Mouse (Mus musculus) liver (tissue): Measurements from ENCODE around the gene Znhit6.

Experiments
- DNase-seq: peaks from one replicate; pipeline ENCODE4 v3.0.0-alpha.2; 2020; ENCODE audit warnings: mixed read lengths

Znhit6 gene

DNA sequence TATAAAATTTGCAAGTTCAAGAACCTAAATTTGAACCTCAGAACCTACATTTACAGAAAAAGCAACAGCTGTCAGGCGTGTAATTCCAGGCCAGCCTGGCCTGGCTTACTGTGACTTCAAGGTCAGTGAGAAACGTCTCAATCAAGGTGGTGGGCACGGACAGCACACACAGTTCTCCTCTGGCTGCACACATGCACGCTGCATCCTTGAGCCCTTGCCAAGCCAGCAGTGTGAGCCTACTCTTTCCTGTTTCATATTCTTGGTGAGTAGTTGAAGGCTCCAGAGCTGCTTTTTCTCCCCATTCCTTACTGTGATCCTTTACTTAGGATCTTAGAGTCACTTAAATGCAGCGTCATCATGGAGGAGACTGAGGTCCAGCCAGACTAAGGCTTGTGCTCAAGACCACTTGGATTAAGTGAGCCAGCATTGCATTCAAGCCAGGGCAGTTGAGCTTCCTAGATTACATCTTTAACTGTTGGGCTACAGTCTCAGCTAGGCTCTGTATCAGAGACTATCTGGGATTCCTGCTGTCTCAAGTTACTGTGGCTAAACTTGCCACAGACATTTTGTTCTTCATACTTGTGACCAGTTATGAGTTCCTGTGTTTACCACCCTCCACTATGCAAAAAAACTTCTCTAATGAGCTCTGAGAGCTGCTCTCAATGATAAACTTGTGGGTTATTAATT is 29.6 kb downstream of the Znhit6 start:
- no peak for DNase-seq

DNA sequence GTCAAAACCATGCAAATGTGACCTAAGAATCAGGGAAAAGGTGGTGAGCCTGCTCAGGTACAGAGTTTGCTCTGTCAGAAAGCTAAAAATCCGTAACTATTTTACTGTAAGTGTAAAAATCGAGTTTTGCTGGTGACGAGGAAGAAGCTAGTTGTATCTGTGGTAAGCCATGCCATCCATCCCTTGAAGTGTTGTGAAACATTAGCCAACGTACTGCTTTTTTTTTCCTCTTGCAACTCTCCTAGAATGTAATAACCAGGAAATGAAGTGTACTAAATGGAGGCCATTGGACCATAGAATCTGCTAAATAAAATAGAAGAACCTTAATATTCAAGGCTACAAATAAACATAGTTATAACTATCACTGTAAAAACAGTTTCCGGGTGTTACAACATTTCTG is 32.3 kb downstream of the Znhit6 start:
- DNase-seq: no peak

DNA sequence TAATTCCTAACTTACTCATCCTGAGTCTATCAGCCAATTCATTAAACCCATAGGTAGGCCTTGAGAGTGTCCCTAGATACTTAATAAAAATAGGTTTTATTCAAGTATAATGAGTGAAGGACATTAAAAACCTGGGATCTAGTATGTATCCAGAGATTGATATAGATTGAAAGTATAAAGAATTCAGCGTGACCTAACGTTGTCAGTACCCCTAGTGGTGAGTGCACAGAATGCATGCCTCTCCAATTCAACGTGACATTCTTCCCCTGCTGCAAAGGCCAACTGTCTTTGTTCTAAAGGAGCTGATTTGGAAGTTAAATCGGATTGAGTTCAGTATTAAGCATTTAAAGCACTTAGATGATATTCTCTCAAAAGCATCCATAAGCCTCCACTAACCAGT is 36.7 kb downstream of the Znhit6 start:
- no peak for DNase-seq

DNA sequence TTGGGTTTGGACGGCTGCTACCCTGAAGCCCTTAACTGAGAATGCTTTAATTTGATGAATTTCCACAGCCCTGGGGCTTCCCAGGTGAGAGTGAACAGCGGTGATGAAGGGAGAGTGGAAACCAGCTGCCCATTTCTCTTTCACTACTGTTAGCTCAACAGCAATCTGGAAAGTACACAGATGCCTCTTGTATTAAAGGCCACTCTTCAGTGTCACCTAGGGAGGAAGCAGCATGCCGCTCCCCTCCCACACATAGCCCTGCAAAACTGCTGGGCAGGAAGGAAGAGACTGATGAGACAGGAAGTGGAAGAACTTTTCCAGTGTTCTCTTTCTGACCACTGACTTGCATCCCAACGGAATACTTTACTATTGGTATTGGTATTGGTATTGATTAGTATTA is 37.2 kb downstream of the Znhit6 start:
- no peak for DNase-seq

DNA sequence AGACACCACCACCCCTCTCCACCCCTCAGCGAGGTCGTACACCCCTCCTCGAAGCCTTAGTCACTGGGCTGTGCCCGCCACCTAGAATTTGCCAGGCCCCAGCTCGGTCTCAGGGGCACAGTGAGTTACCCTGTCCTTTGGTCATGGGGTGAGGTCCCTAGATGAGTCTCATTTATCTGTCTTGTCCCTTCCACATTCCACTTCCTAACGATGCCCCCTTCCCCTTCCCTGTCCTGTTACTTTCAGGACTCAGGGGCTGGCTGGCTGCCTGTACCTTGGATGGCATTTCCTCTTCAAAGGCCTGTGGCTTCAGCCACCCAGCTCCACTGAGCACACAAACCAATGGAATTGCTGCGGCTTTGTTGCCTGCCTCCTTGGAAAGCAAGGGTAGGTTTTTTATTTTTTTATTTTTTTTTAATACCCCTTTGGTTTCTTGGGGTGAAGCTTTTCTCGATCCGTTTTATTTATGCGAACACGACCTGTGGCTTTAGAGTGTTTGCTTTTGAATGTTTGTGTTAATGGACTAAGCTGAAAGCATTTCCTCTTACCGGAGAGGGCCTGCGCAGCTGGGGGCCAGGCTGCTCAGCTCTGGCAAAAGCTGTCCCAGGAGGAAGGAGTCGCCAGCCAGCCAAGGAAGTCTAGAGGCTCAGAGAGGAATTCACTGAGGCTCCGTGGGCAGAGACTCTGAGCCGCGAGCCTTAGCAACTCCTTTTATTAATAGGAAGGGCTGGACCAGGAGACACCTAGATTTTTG is 38.5 kb downstream of the Znhit6 start:
- no peak for DNase-seq

DNA sequence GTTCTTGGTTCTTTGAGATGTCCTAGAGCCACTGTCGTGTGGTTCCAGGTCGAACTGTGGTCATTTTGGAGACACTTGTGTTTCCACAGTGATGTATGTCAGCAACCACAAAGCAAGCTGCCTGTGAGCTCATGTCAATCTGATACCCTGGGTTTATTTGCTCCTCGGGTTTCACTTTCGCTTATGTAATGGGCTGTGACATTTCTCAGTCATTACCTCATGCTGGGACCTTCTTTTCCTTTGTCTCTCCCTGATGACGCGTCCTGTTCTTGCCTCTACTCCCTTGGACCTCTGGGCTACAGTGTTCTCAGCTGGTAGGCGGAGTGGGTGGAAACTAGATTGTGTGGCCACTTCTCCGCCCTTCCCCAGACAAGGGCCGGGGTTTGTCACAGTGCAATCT is 42.3 kb downstream of the Znhit6 start:
- no peak for DNase-seq

DNA sequence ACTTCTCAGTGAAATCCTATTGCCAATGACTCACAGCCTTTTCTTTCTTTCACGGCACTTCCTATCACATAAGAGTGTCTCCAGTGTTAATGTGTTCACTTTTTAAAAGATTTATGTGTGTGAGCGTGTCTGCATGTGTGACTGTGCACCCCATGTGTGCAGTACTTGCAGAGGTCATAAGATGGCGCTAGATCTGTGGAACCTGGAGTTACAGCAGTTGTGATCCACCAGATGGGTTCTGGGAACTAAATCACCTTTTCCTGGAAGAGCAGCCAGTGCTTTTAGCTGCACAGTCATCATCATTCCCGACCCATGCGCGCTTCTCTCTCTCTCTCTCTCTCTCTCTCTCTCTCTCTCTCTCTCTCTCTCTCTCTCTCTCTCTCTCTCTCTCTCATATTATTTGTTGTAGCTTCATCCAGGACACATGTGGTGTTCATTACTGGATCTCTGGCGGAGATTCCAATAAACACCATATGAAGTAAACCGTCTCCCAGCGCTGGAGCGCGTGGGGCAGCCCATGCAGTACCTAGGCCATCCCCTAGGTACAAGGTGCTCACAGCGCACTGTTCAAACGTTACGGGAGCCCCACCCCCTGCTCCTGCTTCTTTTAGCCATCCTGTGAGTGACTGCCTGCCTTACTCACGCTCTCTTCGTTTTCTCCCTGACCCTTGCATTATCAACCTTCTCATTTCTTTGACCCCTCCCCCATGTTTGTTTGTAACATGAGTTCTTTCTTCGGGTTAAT is 43.8 kb downstream of the Znhit6 start:
- DNase-seq: no peak

DNA sequence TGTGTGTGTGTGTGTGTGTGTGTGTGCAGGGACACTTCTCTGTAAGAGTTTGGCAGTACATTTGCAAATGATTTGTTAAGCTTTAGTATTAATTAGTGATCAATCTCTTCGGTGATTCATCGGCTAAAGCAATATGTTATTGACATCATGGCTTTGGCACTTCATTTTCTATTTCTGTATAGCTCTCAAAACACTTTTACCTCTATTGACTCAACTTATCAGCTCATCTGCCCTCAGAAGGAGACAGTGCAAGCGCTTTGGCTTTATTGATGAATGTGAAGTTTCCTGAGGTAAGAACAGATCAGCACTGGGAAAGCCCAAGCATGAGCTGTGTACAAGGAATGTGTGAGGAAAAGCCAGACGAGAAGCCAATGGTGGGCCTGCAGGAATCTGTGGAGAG is 45.2 kb downstream of the Znhit6 start:
- no peak for DNase-seq

DNA sequence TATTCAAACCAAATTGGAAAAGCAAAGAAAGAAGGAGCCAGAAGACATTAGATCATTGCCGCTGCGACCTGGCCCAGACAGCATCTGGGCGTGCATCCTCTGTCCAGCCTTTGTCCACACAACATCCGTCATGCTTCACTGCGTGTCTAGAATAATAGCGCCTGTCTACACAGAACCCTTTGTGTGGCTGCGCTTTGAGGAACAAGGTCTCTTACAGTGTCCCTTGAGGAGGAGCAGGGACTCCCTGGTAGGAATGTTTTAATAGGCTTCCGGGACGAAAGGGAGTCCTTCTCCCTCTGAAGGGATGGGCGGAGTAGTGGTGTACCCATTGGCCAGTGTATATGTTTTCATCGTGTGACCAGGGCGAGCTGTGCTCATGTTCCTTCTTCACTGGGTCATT is 47.0 kb downstream of the Znhit6 start:
- no peak for DNase-seq

DNA sequence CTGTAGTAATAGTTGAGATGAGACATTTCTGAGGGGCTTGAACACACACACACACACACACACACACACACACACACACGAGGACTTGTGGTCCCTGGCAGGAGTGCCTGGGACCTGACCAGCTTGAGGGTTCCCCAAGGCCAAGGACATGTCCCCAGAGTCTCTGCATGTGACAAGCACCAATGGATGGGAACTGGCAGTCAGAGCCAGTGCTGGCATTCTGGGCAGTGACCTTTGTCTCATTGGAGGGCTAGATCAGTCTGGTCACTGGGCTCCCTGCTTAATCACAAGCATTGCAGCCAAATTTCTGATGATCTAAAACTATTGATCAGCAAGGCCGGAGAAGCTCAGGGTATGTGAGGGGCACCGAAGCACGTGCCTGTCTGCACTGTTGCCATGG is 48.8 kb downstream of the Znhit6 start:
- DNase-seq: no peak

DNA sequence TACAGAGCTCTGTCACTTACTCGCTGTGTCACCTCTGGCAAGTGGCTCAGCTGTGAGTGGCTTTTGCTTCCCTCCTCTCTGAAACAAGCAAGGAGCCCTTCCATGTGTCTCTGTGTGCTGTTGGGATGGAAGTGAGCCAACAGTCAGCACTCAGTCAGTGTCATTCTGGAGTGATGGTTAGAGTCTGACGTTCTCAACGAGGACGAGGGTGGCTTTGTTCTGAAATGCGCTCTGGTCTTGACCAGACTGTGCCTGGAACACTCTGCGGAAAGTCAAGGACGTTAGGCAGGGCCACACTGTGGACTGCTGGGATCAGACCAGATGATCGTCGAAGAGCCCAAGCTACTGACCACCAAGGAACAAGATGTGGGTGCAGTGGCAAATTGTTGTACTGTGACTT is 49.5 kb downstream of the Znhit6 start:
- no peak for DNase-seq

DNA sequence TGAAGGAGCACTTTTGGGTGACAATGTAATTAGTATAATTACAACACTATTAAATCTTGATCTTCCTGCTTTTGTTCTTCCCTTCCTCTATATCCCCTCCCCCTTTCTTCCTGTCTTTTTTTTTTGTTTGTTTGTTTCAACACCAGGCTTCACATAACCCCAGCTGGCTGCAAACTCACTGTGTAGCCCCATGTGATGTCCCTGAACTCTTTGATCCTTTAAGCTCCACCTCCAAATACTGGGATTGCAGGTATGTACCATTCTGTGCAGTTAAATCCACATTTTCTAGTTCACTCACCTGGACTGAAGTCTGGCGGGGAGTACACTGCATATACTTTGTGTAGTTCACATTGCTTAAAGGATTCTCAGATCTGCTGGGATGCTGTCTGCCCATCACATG is 50.1 kb downstream of the Znhit6 start:
- no peak for DNase-seq

DNA sequence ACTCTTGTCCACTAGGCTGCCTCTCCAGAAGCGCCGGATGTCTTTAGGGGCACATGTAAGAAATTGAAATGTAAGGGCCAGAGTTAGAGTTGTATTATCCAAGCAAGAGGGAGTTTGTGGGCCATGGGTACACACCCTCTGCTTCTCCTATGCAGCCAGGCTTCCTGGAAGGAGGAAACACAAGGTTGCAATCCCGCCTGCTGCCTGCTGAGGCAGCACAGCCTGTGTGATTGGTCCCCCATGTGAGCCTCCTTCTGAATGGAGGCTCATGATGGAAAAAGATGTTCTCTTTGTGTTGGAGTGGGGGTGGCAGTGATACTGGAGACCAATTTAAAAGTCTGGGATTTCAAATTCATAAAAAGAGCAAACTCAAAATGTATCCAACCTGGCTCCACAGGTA is 51.8 kb downstream of the Znhit6 start:
- no peak for DNase-seq

DNA sequence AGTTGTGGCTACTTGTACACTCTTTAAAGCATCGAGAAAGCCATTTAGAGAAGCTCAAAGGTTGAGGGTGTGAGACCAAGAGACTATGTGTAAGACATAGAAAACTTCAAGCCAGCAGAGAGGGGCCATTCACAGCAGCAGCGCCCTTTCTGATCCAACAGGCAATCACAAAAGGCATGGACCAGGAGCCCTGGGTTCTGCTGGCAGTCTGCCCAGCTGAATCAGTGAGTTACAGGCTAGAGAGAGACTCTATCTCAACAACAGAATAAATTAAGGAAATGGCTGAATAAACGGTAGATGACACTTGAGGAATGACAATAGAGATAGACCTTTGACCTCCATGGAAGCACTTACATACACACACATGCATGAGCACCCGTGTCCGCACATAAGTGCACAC is 52.6 kb downstream of the Znhit6 start:
- no peak for DNase-seq

DNA sequence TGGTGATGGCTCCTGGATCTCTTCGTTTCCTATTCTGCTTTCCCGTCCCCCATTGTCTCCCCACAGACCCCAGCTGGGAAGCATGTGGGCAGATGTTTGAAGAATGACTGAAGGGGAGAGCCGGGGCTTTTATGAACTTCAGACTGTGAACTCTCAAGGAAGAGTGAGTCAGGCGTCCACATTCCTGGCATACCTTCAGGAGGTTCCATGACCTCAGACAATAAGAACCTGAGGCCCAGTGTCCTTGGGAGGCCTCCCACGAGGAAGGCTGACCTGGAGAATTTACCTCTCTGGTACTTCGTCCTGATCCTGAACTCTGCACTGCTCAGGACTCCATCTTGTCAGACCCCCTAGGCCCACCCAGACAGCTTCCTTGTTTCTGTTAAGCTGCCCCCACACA is 56.9 kb downstream of the Znhit6 start:
- no peak for DNase-seq

DNA sequence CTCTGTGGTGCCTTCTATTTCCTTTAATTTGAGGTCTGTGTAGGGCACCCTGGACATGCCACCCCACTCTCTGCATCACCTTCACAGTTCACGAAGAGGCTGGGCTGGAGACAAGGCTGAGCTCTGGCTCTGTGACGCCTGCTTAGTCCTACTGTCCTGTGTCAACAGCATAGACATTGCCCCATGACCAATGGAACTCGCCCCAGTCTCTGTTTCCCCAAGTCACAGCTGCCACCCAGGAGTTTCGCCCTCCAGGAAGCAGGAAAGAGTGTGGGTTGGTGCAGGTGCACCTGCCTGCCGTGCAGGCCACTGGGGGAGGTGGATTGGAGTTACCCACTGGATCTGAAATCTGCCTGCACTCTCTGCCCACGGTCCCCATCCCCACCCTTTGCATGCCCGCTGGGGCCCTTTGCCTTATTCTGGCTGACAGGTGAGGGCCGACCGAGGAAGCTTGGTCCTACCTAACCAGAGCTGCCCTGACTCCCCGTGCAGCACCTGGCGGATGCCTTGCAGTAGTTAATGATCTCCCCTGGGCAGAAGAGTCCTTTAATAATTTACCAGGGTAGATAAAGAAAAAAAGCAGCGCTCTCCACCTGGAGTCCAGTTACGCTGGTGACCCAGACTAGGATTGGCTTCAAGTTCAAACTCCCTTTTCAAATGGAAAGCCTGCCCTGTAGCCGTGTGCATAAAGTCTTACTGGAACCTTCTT is 58.2 kb downstream of the Znhit6 start:
- no peak for DNase-seq

DNA sequence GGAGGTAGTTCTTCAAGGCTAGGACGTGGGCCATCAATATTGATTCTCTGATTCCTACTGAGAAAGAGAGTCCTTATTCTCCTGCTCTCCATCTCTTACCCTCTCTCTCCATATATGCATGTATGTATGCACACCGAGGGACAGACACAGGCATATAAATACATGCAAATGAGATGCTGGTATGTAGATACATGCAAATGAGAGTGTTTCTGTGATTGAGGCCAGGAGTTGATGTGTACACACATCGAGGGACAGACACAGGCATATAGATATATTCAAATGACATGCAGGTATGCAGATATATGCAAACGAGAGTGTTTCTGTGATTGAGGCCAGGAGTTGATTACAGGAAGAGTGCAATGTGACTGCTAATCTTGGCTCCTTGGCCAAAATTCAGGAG is 64.2 kb downstream of the Znhit6 start:
- DNase-seq: no peak

DNA sequence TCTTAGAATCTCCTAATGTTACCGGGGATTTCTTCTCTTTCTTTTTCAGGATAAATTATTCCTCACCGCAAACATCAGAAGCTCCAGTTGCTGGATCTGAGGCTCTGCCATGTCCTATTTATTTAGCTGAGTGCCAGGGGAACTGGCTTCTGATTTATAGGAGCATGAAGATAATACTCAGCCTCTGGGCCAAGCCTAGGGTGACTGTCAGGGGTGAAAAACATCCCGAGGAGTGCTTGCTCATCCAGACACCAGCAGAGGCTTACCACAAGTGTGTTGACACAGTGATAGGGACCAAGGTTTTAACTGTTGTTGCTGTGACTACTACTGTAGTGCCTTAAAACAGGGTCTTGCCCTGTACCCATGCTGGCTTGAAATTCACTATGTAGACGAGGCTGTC is 64.6 kb downstream of the Znhit6 start:
- DNase-seq: no peak

DNA sequence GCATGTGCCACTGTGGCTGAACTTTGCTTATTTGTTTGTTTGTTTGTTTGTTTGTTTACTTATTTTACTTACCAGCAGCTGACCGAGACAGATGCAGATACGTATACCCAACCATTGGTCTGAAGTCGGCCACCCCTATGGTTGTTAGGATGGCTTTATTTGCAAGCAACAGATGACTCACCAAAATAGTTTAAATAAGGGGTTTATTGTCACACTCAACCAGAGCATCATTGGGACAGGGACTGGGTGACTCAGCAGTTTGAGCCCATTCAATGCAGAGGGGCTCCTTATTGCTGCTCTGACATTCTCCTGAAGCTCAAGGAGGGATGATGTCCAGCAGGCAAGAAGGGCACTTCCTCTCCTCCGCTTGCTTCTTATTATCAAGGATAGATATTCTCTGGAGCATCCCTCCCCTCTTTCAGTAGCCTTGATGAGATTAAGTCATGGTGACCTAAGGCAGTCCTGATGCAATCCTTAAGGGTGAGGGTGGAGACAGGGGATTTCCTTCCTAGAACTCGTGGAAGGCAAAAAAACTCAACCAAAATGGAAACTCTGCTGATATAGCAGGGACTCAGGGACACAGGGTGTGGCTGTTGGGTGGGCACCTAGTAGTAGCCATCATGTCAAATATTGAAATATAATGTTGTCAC is 65.2 kb downstream of the Znhit6 start:
- no peak for DNase-seq

DNA sequence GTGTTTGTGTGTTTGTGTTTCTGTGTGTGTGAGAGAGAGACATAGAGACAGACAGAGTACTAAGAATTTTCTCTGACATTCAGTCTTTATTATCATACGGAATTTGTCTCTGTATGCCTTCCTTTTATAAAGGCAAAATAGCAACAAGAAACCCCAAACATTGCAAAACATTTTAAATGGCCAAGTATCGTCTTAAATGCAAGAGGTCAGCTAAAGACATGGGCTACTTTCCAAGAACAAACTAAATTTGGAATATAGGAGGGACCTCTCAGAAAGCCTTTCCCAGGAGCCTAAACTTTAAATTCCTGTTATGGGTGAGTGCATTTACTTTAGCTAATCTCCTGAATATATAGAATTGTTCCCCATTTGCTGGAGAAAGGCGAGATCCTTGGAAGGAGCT is 65.9 kb downstream of the Znhit6 start:
- DNase-seq: no peak

DNA sequence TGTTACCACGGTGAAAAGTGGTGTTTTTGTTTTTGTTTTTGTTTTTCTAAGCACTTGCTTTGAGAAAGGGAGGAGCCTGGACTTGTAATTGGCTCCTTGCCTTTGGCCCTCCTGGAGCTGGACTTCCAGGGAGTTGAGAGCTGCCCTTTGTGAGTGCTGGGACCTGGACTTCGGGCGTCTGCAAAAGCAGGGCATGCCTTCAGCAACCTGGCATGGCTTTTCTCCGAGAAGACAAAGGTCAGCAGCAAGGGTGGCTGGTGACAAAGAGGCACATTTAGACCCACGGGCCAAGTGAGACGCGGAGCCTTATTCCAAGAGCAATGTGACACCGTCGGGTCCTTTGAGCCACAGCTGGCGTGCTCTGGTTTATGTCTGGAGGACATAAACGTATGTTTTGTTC is 66.9 kb downstream of the Znhit6 start:
- no peak for DNase-seq

DNA sequence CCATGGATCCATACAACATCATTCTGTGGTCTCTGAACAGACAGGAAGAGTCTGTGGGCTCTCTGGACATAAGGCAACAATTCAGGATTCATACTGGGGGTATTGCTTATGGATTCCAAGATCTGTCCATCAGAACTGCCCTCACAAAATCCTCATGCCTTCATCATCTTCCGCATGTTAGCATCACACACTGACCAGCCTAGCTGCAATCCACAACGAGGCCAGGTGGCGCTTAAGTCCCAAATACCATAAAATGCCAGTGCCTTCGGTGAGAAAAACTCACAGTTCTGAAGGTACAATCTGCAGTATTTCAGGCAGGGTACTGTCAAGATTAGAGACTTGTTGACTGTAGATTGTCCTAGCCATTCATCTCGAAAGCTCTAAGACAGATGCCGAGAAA is 69.5 kb downstream of the Znhit6 start:
- DNase-seq: no peak

DNA sequence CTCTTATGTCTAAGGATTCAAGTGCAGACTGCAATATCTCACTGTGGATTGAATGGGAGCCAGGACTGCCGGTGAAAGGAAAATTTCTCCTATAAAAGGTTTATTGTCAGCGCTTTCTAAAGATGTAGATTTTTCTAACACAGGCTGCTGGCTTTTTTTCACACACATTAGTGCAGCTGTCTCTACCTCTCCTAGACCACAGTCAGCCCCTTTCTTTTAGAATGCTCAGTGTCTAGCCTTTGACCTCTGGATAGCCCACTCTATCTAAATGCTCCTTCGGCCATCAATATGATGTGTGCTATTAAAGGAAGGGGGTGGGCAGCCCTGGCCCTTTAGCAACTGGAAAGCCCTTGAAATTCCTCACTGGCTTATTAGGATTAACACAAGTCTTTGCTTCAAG is 70.0 kb downstream of the Znhit6 start:
- DNase-seq: no peak
